Mouse (Mus musculus): ENCODE measurements around the gene Olfr313. TPM values are rescaled to one million over a fixed set of nuclear protein-coding genes. Genes with fewer than 3 reads are reported as not detected.

Gene Olfr313
- total and polyA plus RNA-seq, 3 experiments = not detected

GRCm38 (mm10) chr11:58801558-58802228 is 13.1 kb upstream of the Olfr313 start, which contains the start of gene Fam183b:
TSS of gene Fam183b (minus strand) at chr11:58801960.
- TF ChIP-seq BHLHE40 (IDR thresholded peaks at IDR 0.05; ENCODE audit: borderline replicate concordance, low read depth, low read length) = no peak
- TF ChIP-seq TCF12 (IDR thresholded peaks at IDR 0.05; ENCODE audit: low read depth, low read length) = no peak
- no peak for TF ChIP-seq GATA1 (IDR thresholded peaks at IDR 0.05; ENCODE audit: low read depth, low read length)
- TF ChIP-seq MYC (IDR thresholded peaks at IDR 0.05; ENCODE audit: low read depth, low read length) = no peak
- no peak for TF ChIP-seq POLR2A (IDR thresholded peaks at IDR 0.05; ENCODE audit: control insufficient read depth in 1 of 2, insufficient read depth in 1 of 2, low read depth in 1 of 2, low read length in 2 of 2, poor library complexity in 1 of 2)
- no peak for TF ChIP-seq KAT2A (conservative IDR thresholded peaks at IDR 0.05; ENCODE audit: low read depth, low read length)
- TF ChIP-seq MAX (IDR thresholded peaks at IDR 0.05; ENCODE audit: low read length) = no peak
- TF ChIP-seq ZC3H11A (IDR thresholded peaks at IDR 0.05; ENCODE audit: low read depth, low read length) = no peak
- no peak for TF ChIP-seq USF1 (IDR thresholded peaks at IDR 0.05; ENCODE audit: low read depth, low read length)
- TF ChIP-seq CTCF (IDR thresholded peaks at IDR 0.05 in 2 of 3, conservative IDR thresholded peaks at IDR 0.05 in 1 of 3; ENCODE audit: control insufficient read depth in 1 of 3, insufficient read depth in 1 of 3, low read depth in 2 of 3, low read length in 3 of 3, poor library complexity in 1 of 3, severe bottlenecking in 1 of 3) = no peak
- no peak for TF ChIP-seq MXI1 (IDR thresholded peaks at IDR 0.05; ENCODE audit: low read depth, low read length)
- no peak for TF ChIP-seq GABPA (IDR thresholded peaks at IDR 0.05; ENCODE audit: low read depth, low read length)
- no peak for TF ChIP-seq CHD2 (IDR thresholded peaks at IDR 0.05; ENCODE audit: low read length)
- TF ChIP-seq RCOR1 (IDR thresholded peaks at IDR 0.05; ENCODE audit: low read depth, low read length) = no peak
- TF ChIP-seq POLR2AphosphoS5 (IDR thresholded peaks at IDR 0.05; ENCODE audit: borderline replicate concordance, low read depth, low read length) = no peak
- TF ChIP-seq MYB (IDR thresholded peaks at IDR 0.05; ENCODE audit: low read depth, low read length) = no peak
- TF ChIP-seq HCFC1 (IDR thresholded peaks at IDR 0.05; ENCODE audit: low read depth, low read length) = no peak
- TF ChIP-seq ZMIZ1 (IDR thresholded peaks at IDR 0.05; ENCODE audit: low read depth, low read length) = no peak
- no peak for TF ChIP-seq NELFE (IDR thresholded peaks at IDR 0.05; ENCODE audit: low read depth, low read length)
- no peak for TF ChIP-seq SMC3 (IDR thresholded peaks at IDR 0.05; ENCODE audit: low read depth, low read length)
- no peak for DNase-seq (ENCODE audit: low read depth, low spot score)
- Histone ChIP-seq H3K9ac (ENCODE audit: control insufficient read depth, low read depth, low read length, poor library complexity, severe bottlenecking) (no peak within 1 kb of the TSS), H3K27me3 (ENCODE audit: control insufficient read depth in 1 of 2, insufficient read depth in 2 of 2, low read length in 2 of 2) (peaks cover 4 to 6% of the 10 kb centered on the region in 2 experiments), H3K27ac (ENCODE audit: control insufficient read depth, low read depth, low read length) (no peak within 1 kb of the TSS), H3K4me1 (ENCODE audit: control insufficient read depth in 1 of 2, insufficient read depth in 2 of 2, low read length in 2 of 2) (no peaks in the 10 kb centered on the region), H3K79me2 (ENCODE audit: control insufficient read depth, insufficient read depth, low read length, poor library complexity) (no peaks in the 10 kb centered on the region), H3K4me3 (ENCODE audit: control insufficient read depth in 1 of 2, insufficient read depth in 1 of 2, low read depth in 2 of 2, low read length in 2 of 2) (no peak within 1 kb of the TSS), H3K9me3 (replicated peaks; ENCODE audit: insufficient read depth, low read length) (no peaks in the 10 kb centered on the region), H3K36me3 (ENCODE audit: control insufficient read depth in 1 of 2, insufficient read depth in 2 of 2, low read length in 2 of 2) (no peaks in the 10 kb centered on the region)

- Histone ChIP-seq H3K9ac (ENCODE audit: control insufficient read depth, low read depth, low read length, poor library complexity, severe bottlenecking) (no peak overlapping the region), H3K4me3 (ENCODE audit: control insufficient read depth in 1 of 2, insufficient read depth in 1 of 2, low read depth in 2 of 2, low read length in 2 of 2) (no peak overlapping the region), H3K27me3 (ENCODE audit: control insufficient read depth in 1 of 2, insufficient read depth in 2 of 2, low read length in 2 of 2) (peaks cover 1 to 9% of the 10 kb centered on the region in 2 experiments; a peak in 3 of 4 replicates), H3K36me3 (ENCODE audit: control insufficient read depth in 1 of 2, insufficient read depth in 2 of 2, low read length in 2 of 2) (no peaks in the 10 kb centered on the region), H3K4me1 (ENCODE audit: control insufficient read depth in 1 of 2, insufficient read depth in 2 of 2, low read length in 2 of 2) (no peaks in the 10 kb centered on the region), H3K27ac (ENCODE audit: control insufficient read depth, low read depth, low read length) (no peak overlapping the region), H3K79me2 (ENCODE audit: control insufficient read depth, insufficient read depth, low read length, poor library complexity) (no peaks in the 10 kb centered on the region), H3K9me3 (replicated peaks; ENCODE audit: insufficient read depth, low read length) (no peaks in the 10 kb centered on the region)
- no peak for DNase-seq (ENCODE audit: low read depth, low spot score)
- TF ChIP-seq ZKSCAN1 (IDR thresholded peaks at IDR 0.05; ENCODE audit: low read depth, low read length) = no peak
- TF ChIP-seq GABPA (IDR thresholded peaks at IDR 0.05; ENCODE audit: low read depth, low read length) = no peak
- TF ChIP-seq MEF2A (IDR thresholded peaks at IDR 0.05; ENCODE audit: extremely low read depth, insufficient replicate concordance, low read depth, low read length, poor library complexity, severe bottlenecking) = no peak
- no peak for TF ChIP-seq TAL1 (IDR thresholded peaks at IDR 0.05; ENCODE audit: low read length)
- TF ChIP-seq ZC3H11A (IDR thresholded peaks at IDR 0.05; ENCODE audit: low read depth, low read length) = no peak
- TF ChIP-seq KAT2A (conservative IDR thresholded peaks at IDR 0.05; ENCODE audit: low read depth, low read length) = no peak
- TF ChIP-seq SMC3 (IDR thresholded peaks at IDR 0.05; ENCODE audit: low read depth, low read length) = no peak
- TF ChIP-seq NRF1 (IDR thresholded peaks at IDR 0.05; ENCODE audit: insufficient read depth, low read depth, low read length, poor library complexity, severe bottlenecking) = no peak
- TF ChIP-seq MYB (IDR thresholded peaks at IDR 0.05; ENCODE audit: low read depth, low read length) = no peak
- no peak for TF ChIP-seq ZNF384 (IDR thresholded peaks at IDR 0.05; ENCODE audit: low read depth, low read length)
- TF ChIP-seq POLR2AphosphoS2 (IDR thresholded peaks at IDR 0.05; ENCODE audit: low read length) = no peak
- no peak for TF ChIP-seq ZMIZ1 (IDR thresholded peaks at IDR 0.05; ENCODE audit: low read depth, low read length)
- TF ChIP-seq MYC (IDR thresholded peaks at IDR 0.05; ENCODE audit: low read depth, low read length) = no peak
- TF ChIP-seq NELFE (IDR thresholded peaks at IDR 0.05; ENCODE audit: low read depth, low read length) = no peak
- no peak for TF ChIP-seq USF2 (IDR thresholded peaks at IDR 0.05; ENCODE audit: borderline replicate concordance in 1 of 2, insufficient read depth in 1 of 2, low read depth in 1 of 2, low read length in 2 of 2)
- TF ChIP-seq CHD2 (IDR thresholded peaks at IDR 0.05; ENCODE audit: low read length) = no peak
- no peak for TF ChIP-seq POLR2A (IDR thresholded peaks at IDR 0.05; ENCODE audit: control insufficient read depth in 1 of 2, insufficient read depth in 1 of 2, low read depth in 1 of 2, low read length in 2 of 2, poor library complexity in 1 of 2)
- TF ChIP-seq BHLHE40 (IDR thresholded peaks at IDR 0.05; ENCODE audit: borderline replicate concordance, low read depth, low read length) = no peak
Measured at GRCm38 (mm10) chr11:58803871-58804270, 10.9 kb upstream of the Olfr313 start.
